Mouse (Mus musculus): ENCODE data around the gene Mrps15.

DNA sequence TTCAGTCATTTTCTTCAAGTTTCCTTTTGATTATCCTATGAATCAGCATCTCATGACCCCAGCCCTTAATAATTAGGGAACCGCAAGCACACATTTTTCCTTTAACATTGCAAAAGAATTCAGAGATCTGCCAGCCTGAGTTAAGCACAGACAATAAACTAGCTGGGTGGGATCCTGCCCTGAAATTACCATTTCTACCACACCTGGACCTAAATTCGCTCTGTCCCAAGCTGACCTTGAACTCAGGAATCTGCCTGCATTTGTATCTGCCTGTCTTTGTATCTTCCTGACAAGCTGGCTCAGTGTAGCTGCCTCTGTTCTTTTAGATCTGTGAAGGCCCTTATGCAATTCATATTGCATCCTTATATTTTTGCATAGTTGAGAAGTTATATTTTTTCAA lies 48.9 kb upstream of the Mrps15 start:
- TF ChIP-seq CTCF (IDR thresholded peaks at IDR 0.05; ENCODE audit: borderline replicate concordance, insufficient read depth, low read depth, low read length) (no peak), POLR2A (IDR thresholded peaks at IDR 0.05; ENCODE audit: borderline replicate concordance, insufficient read depth, low read length) (no peak)

All from cerebellum, adult 2 months (tissue).